Mouse (Mus musculus) layer of hippocampus, postnatal 10 days (tissue): Measurements from ENCODE around the gene Hoxa11. TPM values are rescaled to one million over a fixed set of nuclear protein-coding genes. Genes with fewer than 3 reads are reported as not detected.

ENCODE experiments used
- DNase-seq, 2 experiments: peaks; one replicate each; pipeline ENCODE4 v3.0.0; 2021; ENCODE audit warnings: low spot score in 2 of 2
- total RNA-seq, 2 experiments: library from RNA; stranded (reverse); gene quantifications; 2 replicates each; pipeline ENCODE4 v1.2.3; 2021

Hoxa11 gene
- total RNA-seq, 2 experiments from 2014 or later: not detected

DNA sequence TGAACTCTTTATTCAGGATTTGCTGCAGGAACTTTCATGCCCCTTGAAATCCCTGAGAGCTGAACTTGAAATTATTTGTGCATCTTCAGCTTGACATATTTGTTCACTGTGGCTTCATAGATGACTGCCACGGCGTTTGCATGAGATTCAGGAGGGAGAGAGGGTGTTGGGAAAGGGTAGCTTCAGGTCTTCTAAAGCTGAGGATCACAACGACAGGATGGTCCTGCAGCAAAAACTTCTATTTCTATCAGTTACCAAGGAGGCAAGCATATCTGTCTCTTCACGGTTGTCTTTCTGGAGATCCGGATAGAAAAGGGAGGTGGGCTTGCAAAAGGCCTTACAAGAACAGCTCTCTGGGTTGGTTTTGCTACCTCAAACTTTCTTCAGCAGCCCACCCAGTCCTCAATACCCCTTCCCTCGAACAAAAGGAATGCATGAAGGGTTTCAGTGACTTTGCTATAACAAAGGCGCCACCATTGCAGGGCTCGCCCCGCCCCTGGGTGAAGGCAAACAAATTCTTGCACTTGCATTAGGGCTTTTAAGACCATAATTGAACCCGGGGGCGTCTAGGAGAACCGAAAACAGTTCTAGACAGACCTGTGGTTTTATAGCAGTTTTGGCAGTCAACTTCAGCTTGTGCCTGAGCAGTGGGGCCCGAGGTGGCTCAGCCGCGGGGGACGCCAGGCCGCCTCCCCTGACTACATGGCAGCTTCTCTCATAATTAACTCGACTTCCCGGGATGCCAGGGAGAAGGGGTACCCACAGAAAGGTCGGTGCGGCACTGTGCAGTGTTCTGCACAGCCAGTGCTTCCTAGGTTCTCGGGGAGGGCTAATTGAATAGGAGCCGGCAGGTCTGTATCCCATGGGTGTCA is 2.4 kb upstream of the Hoxa11 start:
- DNase-seq: no peak

- no peak for DNase-seq
These were observed 1.3 kb upstream of the Hoxa11 start for GRCm38 (mm10) chr6:52246916-52247315.

DNA sequence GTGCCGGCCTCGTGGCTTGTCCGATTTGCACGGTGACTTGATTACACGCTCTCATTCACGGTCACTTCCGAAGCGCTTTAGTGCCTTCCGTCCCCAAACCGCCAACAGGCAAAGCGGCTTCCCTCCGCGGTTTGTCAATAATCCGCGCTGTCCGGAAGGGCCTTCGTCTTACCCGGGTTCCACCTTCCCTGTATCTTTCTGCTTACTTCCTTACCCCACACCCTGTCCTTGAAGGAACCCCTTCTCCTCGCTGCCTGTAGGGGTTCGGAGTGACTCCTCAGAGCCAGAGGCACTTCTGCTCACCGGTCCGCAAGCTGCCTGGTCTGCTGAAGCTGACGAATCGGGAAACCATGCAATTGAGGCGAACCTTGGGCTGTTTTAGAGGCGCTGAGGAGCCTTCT is 793 bp upstream of the Hoxa11 start:
- no peak for DNase-seq

GRCm38 (mm10) chr6:52245040-52245756 is 412 bp downstream of the Hoxa11 start:
- no peak for DNase-seq

- no peak for DNase-seq
These were observed 1.1 kb downstream of the Hoxa11 start for GRCm38 (mm10) chr6:52244471-52245039.

GRCm38 (mm10) chr6:52243681-52244121 is 1.9 kb downstream of the Hoxa11 start:
- DNase-seq: no peak

- no peak for DNase-seq
These were observed 2.7 kb downstream of the Hoxa11 start for GRCm38 (mm10) chr6:52242801-52243332.

DNA sequence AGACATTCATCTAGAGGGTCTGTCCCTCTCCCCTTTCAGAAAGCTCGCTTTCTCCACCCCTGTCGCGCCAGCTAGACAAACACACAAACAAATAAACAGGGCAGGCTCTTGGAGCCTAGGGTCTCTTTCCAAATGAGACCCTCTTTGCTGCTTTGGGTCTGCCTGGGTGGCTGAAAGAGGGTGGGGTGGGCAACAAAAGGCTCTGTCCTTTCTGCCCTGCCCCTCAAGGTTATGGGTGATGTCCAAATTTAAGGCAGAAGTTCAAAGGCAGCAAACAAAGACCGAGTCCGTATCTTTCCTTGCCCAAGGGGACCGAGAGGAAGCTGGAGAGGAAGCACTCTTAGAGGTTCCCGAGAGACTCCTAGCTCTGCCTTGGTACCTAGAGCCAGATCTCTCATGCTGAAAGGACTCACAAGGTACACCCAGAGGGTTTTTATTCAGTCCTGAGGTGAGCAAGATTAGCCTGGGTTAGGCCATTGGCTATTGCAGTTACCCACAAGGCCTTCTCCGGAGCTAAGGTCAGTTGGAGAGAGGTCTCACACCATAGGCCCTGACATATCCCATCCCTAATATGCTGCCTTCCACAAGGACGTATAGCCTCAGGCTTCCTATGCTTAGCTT is 4.5 kb downstream of the Hoxa11 start:
- DNase-seq: no peak

DNA sequence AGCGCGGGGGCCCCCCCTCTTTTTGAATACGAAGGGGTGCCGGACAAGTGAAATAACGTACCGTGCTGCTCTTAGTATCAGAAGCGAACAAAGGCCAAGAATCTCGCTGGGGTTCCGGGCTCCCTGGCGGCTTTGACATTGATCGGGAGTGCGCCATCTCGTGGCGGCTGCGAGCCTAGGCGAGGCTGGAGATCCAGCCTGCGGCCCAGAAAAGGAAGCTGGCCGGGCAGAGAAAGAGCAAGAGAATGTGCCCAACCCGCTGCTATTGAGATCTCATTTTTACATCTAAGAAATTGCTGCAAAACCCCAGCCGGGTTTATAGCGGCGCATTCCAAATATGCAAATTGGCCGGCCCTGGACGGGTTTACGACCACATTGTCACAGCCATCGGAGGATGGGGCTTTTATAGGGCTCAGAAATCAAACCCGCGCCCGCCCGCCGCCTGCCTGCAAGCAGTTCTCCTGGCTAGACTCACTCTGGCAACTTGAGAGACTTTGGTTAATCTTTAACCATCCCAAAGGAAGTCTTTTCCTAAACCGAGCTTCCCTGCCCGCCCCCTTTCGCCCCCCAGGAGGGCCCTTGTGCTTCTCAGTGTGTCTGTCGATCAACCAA is 5.1 kb downstream of the Hoxa11 start, which contains the start of gene Hoxa10:
Gene Hoxa10 (minus strand): TSS at position 466 of the 612 bp plus-strand sequence.
- peak; percentile 70 to 71 for DNase-seq

- DNase-seq: no peak
These were observed 5.8 kb downstream of the Hoxa11 start for GRCm38 (mm10) chr6:52239625-52240388.

DNA sequence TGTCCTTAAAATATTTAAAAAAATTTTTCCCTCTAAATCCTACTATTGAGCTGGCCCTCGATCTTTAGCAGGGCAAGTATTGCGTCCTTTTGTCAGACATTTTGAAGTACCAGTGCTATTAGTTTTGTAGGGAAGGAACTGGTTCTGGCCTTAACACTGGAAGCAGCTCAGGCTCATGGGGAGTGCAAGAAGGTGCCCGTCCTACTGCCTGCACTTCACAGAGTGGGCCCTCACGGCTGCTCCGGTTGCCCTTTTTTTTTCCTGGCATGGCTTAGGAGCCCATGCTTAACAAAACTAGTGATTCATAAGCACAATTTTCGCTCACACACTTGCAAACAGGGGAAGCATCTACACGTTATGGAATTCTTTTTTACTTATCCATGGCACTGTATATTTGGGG is 6.6 kb downstream of the Hoxa11 start:
- no peak for DNase-seq

GRCm38 (mm10) chr6:52238155-52238545 is 7.5 kb downstream of the Hoxa11 start:
- no peak for DNase-seq

DNA sequence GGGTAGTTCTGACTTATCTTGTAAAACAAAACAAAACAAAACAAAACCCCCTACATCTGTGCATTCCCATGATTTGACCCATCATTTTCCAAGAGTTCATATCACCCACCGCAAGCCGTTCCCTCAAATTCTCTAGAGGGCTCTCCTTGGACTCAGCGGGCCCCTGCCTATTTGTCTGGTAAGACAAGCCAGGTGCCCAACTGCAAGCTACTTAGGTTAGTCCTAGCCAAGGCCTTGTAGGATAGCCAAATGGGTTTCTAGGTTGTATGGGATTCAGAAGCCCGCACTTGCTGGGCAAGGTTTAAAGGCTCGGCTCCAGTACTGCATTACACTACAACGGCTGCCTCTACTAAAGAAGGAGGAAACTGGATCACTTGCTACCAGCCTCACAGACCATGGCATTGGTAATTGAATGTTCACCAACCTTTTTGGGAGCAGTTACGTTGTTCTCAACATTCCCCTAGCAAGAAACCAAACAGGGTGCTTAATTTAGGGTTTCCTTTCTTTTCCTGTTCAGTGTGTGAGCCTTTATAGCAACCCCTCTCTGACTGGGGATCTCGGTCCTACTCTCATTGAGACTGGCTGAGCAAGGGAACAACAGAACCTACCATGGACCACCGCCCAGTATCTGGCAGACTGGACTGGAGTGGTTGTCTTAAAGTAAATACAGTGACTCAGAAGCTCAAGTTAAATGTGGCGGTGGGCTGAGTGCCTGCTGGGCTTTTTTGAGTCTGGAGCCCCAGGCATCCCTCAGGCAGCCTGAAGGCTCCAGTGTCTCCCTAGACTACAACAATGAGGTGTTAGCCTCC is 8.1 kb downstream of the Hoxa11 start:
- DNase-seq: no peak

- DNase-seq: no peak
These were observed 8.8 kb downstream of the Hoxa11 start for GRCm38 (mm10) chr6:52236806-52237205.

DNA sequence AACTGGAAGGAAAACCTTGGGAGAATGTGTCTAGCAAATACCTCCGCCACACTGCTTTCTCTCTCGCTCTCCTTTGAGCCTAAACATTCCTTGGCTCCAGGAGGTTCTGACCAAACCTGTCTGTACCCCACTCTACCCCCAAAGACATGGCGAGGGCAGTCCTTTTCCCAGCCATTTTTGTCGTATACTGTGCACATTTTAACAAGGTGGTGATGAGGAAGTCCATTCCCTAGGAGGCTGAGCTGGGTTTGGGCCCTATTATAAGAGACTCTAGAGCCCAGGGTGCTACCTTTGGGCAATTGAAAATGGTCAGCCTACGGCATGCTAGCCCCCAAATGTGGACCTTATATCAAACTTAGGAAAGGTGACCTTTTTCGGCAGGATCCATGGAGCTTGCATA is 9.7 kb downstream of the Hoxa11 start:
- DNase-seq: no peak

- DNase-seq: no peak
These were observed 10.3 kb downstream of the Hoxa11 start for GRCm38 (mm10) chr6:52235267-52235666.

DNA sequence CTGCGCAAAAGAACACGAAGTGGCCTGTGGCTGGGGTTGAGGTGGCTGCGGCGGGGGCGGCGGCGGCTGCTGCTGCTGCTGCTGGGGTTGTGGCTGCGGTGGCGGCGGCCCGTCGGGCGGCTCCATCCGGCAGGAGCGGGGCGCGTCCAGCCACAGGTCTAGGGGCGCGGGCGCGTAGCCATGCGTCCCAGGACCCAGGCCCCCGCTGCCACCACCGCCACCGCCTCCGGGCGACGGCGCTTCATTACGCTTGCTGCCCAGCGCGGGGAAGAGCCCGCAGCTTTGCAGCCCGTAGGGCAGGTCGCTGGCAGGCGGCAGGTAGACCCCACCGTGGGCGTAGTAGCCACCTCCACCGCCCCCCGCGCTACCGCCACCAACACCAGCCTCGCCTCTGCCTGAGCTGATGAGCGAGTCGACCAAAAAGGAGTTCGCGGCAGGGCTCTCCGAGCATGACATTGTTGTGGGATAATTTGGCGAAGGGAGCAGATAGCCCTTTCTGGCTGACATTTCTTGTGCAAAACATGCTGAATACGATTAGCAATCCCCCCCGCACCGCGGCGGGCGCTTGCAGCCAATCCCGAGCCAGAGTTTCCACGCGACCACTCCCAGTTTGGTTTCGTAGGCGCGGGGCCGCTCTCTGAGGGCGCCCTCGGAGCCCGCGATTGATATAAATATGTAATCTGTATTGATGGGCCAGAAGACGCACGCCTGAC is 11.0 kb downstream of the Hoxa11 start:
- DNase-seq: no peak
